Mouse (Mus musculus): ENCODE measurements around the gene Isoc2a. TPM values are rescaled to one million over a fixed set of nuclear protein-coding genes. Genes with fewer than 3 reads are reported as not detected.

The Isoc2a gene
- polyA plus RNA-seq, 1 experiment from 2014 or later: 1.5 TPM

DNA sequence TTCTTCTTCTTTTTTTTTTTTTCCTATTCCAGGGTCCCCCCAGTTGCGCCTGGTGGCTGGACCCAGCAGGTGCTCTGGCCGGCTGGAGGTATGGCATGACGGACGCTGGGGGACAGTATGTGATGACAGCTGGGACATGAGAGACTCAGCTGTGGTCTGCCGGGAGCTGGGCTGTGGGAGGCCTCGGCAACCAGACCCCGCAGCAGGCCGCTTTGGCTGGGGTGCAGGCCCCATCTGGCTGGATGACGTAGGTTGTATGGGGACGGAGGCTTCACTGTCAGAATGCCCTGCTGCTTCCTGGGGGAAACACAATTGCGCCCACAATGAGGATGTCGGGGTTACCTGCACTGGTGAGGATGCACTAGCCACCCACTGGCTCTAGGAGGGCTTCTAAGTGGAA is 56.1 kb downstream of the Isoc2a start:
- Histone ChIP-seq H3K4me2 (ENCODE audit: low read length) (no peak overlapping the region), H3K4me3 (ENCODE audit: control insufficient read depth in 1 of 2, insufficient read depth in 1 of 2, low read depth in 1 of 2, low read length in 2 of 2) (no peak overlapping the region), H3K27me3 (ENCODE audit: control insufficient read depth, insufficient read depth, low read length) (no peaks in the 10 kb centered on the region), H3K9ac (ENCODE audit: low read length) (no peak overlapping the region), H3K27ac (replicated peaks in 1 of 2; ENCODE audit: control insufficient read depth in 1 of 2, insufficient read depth in 1 of 2, low read depth in 2 of 2, low read length in 2 of 2) (no peak overlapping the region), H3K9me3 (ENCODE audit: control insufficient read depth, low read length) (no peaks in the 10 kb centered on the region), H3K36me3 (ENCODE audit: control insufficient read depth, insufficient read depth, low read length) (no peaks in the 10 kb centered on the region), H3K4me1 (ENCODE audit: control insufficient read depth in 2 of 2, insufficient read depth in 2 of 2, low read length in 2 of 2) (no peaks in the 10 kb centered on the region)
- no peak for ATAC-seq (ENCODE audit: insufficient number of reproducible peaks, insufficient read depth, low FRiP score, low read depth)
- WGBS: 60% methylated on average over 12 of the region's 12 CpGs

DNA sequence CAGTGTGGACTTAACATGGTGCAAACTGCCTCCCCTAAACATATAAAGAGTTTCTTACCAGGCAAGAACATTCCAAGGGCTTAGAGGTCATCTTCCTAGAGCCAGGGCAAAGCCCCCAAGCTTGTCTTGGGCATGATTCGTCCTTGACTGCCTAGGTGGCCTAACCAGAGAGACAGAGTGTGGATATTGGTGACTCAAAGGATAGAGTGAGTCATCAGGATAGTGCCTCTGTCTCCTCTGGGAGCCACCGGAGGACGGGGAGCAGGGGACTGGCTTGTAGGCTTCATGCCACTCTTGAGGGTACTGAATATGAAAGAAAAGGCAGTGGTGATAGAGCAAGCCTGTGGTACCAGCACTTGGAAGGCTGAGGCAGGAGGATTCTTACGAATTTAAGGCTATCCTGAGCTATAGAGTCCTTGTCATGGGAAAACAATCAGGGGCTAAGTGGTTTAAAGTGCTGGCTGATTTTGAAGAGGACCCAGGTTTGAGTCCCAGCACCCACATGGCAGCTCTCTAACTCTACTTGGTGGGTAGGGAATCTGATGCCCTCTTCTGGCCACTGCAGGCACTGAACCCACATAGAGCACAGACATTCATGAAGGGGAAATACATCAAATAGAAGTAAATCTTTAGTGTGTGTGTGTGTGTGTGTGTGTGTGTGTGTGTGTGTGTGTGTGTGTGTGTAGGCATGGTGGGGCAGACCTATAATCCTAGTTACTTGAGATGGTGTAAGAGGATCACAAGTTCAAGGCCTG is 57.4 kb downstream of the Isoc2a start:
- no peaks in the 10 kb centered on the region for H3K9me3 ChIP-seq (ENCODE audit: control insufficient read depth, low read length)

DNA sequence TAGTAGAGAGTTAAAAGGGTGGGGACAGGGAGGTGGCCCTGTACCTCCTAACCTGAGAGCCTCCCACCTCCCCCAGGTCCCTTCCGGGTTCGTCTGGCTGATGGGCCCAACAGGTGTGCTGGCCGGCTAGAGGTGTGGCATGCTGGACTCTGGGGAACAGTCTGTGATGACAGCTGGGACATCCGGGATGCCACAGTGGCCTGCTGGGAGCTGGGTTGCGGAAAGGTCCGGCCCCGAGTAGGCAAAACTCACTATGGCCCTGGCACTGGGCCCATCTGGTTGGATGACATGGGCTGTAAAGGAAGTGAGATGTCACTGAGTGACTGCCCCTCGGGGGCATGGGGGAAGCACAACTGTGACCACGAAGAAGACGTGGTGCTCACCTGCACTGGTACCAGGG is 59.9 kb downstream of the Isoc2a start:
- H3K4me2 ChIP-seq (ENCODE audit: low read length): no peak overlapping the region
- H3K9me3 ChIP-seq (ENCODE audit: control insufficient read depth, low read length): no peaks in the 10 kb centered on the region
- no peak overlapping the region for H3K27ac ChIP-seq (replicated peaks in 1 of 2; ENCODE audit: control insufficient read depth in 1 of 2, insufficient read depth in 1 of 2, low read depth in 2 of 2, low read length in 2 of 2)
- no peak for ATAC-seq (ENCODE audit: insufficient number of reproducible peaks, insufficient read depth, low FRiP score, low read depth)
- no peak overlapping the region for H3K4me3 ChIP-seq (ENCODE audit: control insufficient read depth in 1 of 2, insufficient read depth in 1 of 2, low read depth in 1 of 2, low read length in 2 of 2)
- H3K4me1 ChIP-seq (ENCODE audit: control insufficient read depth in 2 of 2, insufficient read depth in 2 of 2, low read length in 2 of 2): no peaks in the 10 kb centered on the region
- 66% methylated on average over 10 of the region's 10 CpGs for WGBS
- no peaks in the 10 kb centered on the region for H3K36me3 ChIP-seq (ENCODE audit: control insufficient read depth, insufficient read depth, low read length)
- no peaks in the 10 kb centered on the region for H3K27me3 ChIP-seq (ENCODE audit: control insufficient read depth, insufficient read depth, low read length)
- H3K9ac ChIP-seq (ENCODE audit: low read length): no peak overlapping the region

More for the DNA sequence above, 57.4 kb downstream of the Isoc2a start:
- H3K4me1 ChIP-seq (ENCODE audit: control insufficient read depth in 2 of 2, insufficient read depth in 2 of 2, low read length in 2 of 2): no peaks in the 10 kb centered on the region
- no peak overlapping the region for H3K4me3 ChIP-seq (ENCODE audit: control insufficient read depth in 1 of 2, insufficient read depth in 1 of 2, low read depth in 1 of 2, low read length in 2 of 2)
- ATAC-seq (ENCODE audit: insufficient number of reproducible peaks, insufficient read depth, low FRiP score, low read depth): no peak
- 76% methylated on average over 4 of the region's 4 CpGs for WGBS
- no peaks in the 10 kb centered on the region for H3K27me3 ChIP-seq (ENCODE audit: control insufficient read depth, insufficient read depth, low read length)
- no peak overlapping the region for H3K9ac ChIP-seq (ENCODE audit: low read length)
- H3K36me3 ChIP-seq (ENCODE audit: control insufficient read depth, insufficient read depth, low read length): no peaks in the 10 kb centered on the region
- no peak overlapping the region for H3K27ac ChIP-seq (replicated peaks in 1 of 2; ENCODE audit: control insufficient read depth in 1 of 2, insufficient read depth in 1 of 2, low read depth in 2 of 2, low read length in 2 of 2)
- no peak overlapping the region for H3K4me2 ChIP-seq (ENCODE audit: low read length)

DNA sequence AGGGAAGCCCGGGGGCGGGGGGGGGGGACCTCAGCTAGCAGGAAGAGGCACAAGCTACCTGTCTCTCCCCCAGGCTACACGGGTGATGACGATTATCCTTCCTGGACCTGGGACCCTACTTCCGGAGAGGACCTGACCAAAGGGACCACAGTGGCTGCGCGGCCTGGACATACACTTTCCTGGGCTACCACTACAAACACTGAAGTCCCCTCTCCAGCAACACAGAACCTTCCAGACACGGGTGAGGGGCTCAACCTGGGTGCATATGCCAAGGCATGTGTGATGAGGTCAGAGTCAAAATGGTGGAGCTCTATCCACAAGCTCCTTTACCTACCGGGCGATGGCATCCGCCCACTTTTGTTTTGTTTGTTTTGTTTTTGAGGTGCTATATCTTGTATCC is 60.4 kb downstream of the Isoc2a start:
- WGBS: 71% methylated on average over 10 of the region's 11 CpGs
- Histone ChIP-seq H3K27ac (replicated peaks in 1 of 2; ENCODE audit: control insufficient read depth in 1 of 2, insufficient read depth in 1 of 2, low read depth in 2 of 2, low read length in 2 of 2) (no peak overlapping the region), H3K4me3 (ENCODE audit: control insufficient read depth in 1 of 2, insufficient read depth in 1 of 2, low read depth in 1 of 2, low read length in 2 of 2) (no peak overlapping the region)

DNA sequence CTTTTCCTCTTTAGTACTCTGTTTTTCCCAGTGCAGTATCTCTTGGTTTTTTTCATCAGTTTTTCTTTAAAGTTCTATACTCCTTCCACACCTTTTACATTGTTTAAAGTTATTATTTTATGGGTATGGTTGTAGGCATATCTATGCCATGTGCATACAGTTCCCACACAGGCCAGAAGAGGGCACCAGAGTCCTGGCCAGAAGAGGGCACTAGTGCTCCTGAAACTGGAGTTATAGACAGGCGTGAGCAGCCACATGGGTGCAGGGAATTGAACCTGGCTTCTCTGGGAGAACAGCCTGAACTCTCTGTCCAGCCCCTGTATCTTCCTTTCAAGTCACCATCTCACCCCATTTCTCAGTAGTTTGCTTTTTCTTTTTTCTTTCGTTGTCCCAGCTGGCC is 61.5 kb downstream of the Isoc2a start:
- Histone ChIP-seq H3K4me1 (ENCODE audit: control insufficient read depth in 2 of 2, insufficient read depth in 2 of 2, low read length in 2 of 2) (peaks cover 0 to under 1% of the 10 kb centered on the region in 2 experiments; a peak in 1 of 4 replicates), H3K9ac (ENCODE audit: low read length) (no peak overlapping the region), H3K4me2 (ENCODE audit: low read length) (no peak overlapping the region), H3K4me3 (ENCODE audit: control insufficient read depth in 1 of 2, insufficient read depth in 1 of 2, low read depth in 1 of 2, low read length in 2 of 2) (no peak overlapping the region), H3K27ac (replicated peaks in 1 of 2; ENCODE audit: control insufficient read depth in 1 of 2, insufficient read depth in 1 of 2, low read depth in 2 of 2, low read length in 2 of 2) (no peak overlapping the region), H3K36me3 (ENCODE audit: control insufficient read depth, insufficient read depth, low read length) (no peaks in the 10 kb centered on the region), H3K27me3 (ENCODE audit: control insufficient read depth, insufficient read depth, low read length) (0 out of 2 replicates have a peak, but pooled peaks cover 5% of the 10 kb centered on the region), H3K9me3 (ENCODE audit: control insufficient read depth, low read length) (no peaks in the 10 kb centered on the region)
- WGBS: 40% methylated on average over 2 of the region's 2 CpGs
- no peak for ATAC-seq (ENCODE audit: insufficient number of reproducible peaks, insufficient read depth, low FRiP score, low read depth)

More for the DNA sequence above, 60.4 kb downstream of the Isoc2a start:
- no peaks in the 10 kb centered on the region for H3K36me3 ChIP-seq (ENCODE audit: control insufficient read depth, insufficient read depth, low read length)
- H3K27me3 ChIP-seq (ENCODE audit: control insufficient read depth, insufficient read depth, low read length): 0 out of 2 replicates have a peak, but pooled peaks cover 3% of the 10 kb centered on the region
- no peaks in the 10 kb centered on the region for H3K9me3 ChIP-seq (ENCODE audit: control insufficient read depth, low read length)
- ATAC-seq (ENCODE audit: insufficient number of reproducible peaks, insufficient read depth, low FRiP score, low read depth): no peak
- no peaks in the 10 kb centered on the region for H3K4me1 ChIP-seq (ENCODE audit: control insufficient read depth in 2 of 2, insufficient read depth in 2 of 2, low read length in 2 of 2)
- H3K9ac ChIP-seq (ENCODE audit: low read length): no peak overlapping the region; the same call in 1 of the 2 replicates
- no peak overlapping the region for H3K4me2 ChIP-seq (ENCODE audit: low read length)

DNA sequence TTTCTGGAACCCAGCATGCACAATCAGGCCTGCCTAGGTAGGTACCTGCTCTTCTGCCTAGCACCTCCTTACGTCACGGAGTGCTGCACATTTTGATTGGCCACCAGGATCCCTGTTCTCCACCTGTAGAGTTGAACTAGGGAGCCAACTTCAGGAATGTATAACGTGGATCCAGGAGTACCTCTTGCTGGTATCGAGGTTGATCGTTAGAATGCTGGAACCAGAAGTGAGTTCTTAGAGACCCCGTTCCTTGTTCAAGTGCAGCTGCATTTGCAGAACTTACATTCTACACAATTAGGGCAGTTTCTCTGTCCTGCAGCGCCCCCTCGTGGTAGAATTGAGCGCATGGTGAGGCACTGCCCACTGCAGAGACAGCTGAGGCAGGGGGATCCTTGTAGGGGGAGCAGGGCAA is 63.1 kb downstream of the Isoc2a start:
- Histone ChIP-seq H3K27ac (replicated peaks in 1 of 2; ENCODE audit: control insufficient read depth in 1 of 2, insufficient read depth in 1 of 2, low read depth in 2 of 2, low read length in 2 of 2) (no peak overlapping the region), H3K36me3 (ENCODE audit: control insufficient read depth, insufficient read depth, low read length) (no peaks in the 10 kb centered on the region), H3K27me3 (ENCODE audit: control insufficient read depth, insufficient read depth, low read length) (0 out of 2 replicates have a peak, but pooled peaks cover 5% of the 10 kb centered on the region), H3K4me3 (ENCODE audit: control insufficient read depth in 1 of 2, insufficient read depth in 1 of 2, low read depth in 1 of 2, low read length in 2 of 2) (no peak overlapping the region), H3K4me2 (ENCODE audit: low read length) (no peak overlapping the region), H3K9me3 (ENCODE audit: control insufficient read depth, low read length) (no peaks in the 10 kb centered on the region), H3K4me1 (ENCODE audit: control insufficient read depth in 2 of 2, insufficient read depth in 2 of 2, low read length in 2 of 2) (peaks cover 0 to 3% of the 10 kb centered on the region in 2 experiments; a peak in 1 of 4 replicates), H3K9ac (ENCODE audit: low read length) (no peak overlapping the region)
- ATAC-seq (ENCODE audit: insufficient number of reproducible peaks, insufficient read depth, low FRiP score, low read depth): no peak
- 16% methylated on average over 9 of the region's 9 CpGs for WGBS

DNA sequence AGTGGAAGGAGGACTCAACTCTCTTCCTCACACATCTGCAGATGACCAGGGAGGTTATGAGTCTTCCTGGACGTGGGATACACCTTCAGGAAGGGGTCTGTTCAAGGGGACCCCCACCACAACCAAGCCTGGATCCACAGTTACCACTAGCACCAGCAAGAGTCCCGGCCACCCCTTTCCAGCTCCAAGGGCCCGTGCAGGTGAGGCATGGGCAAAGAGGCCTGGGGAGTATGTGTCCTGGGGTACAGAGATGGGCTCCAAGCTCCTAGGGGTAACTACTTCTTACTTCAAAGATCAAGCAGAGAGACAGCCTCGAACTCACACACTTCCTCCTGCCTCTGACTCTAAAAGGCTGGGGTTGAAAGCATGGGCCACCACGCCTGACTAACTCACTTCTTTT is 65.7 kb downstream of the Isoc2a start:
- H3K27me3 ChIP-seq (ENCODE audit: control insufficient read depth, insufficient read depth, low read length): 0 out of 2 replicates have a peak, but pooled peaks cover 5% of the 10 kb centered on the region
- no peak overlapping the region for H3K4me2 ChIP-seq (ENCODE audit: low read length)
- 34% methylated on average over 5 of the region's 5 CpGs for WGBS

More for the DNA sequence above, 65.7 kb downstream of the Isoc2a start:
- Histone ChIP-seq H3K36me3 (ENCODE audit: control insufficient read depth, insufficient read depth, low read length) (no peaks in the 10 kb centered on the region), H3K4me1 (ENCODE audit: control insufficient read depth in 2 of 2, insufficient read depth in 2 of 2, low read length in 2 of 2) (peaks cover 0 to 3% of the 10 kb centered on the region in 2 experiments; a peak in 1 of 4 replicates), H3K9ac (ENCODE audit: low read length) (no peak overlapping the region), H3K9me3 (ENCODE audit: control insufficient read depth, low read length) (no peaks in the 10 kb centered on the region), H3K27ac (replicated peaks in 1 of 2; ENCODE audit: control insufficient read depth in 1 of 2, insufficient read depth in 1 of 2, low read depth in 2 of 2, low read length in 2 of 2) (no peak overlapping the region), H3K4me3 (ENCODE audit: control insufficient read depth in 1 of 2, insufficient read depth in 1 of 2, low read depth in 1 of 2, low read length in 2 of 2) (no peak overlapping the region)
- no peak for ATAC-seq (ENCODE audit: insufficient number of reproducible peaks, insufficient read depth, low FRiP score, low read depth)
